Mouse (Mus musculus): ENCODE data around the gene Olfr498. TPM values are rescaled to one million over a fixed set of nuclear protein-coding genes. Genes with fewer than 3 reads are reported as not detected.

Olfr498 gene
- total RNA-seq (2021) = not detected
- long read RNA-seq, experiment 1 = 0 reads
- long read RNA-seq, experiment 2 = 0 reads

DNA sequence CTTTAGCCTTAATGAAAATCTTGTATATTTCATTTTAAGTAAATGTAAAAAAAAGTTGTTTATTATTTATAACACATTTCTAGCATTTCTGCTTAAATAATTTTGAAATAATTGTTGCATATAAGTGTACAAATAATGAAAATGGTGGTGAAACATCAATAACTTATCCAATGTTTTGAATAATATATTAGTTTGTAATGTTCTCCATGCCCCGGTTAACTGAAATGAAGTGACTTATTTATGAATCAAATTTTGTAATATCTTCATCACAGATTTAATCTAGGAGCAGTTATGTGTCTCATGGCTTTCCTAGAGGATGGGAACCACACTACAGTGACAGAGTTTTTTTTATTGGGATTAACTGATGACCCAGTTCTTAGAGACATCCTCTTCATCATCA, at the start of gene Olfr498:
Olfr498 (plus strand) TSS at position 301 of the 400 bp plus-strand sequence.
- DNase-seq = no peak

DNA sequence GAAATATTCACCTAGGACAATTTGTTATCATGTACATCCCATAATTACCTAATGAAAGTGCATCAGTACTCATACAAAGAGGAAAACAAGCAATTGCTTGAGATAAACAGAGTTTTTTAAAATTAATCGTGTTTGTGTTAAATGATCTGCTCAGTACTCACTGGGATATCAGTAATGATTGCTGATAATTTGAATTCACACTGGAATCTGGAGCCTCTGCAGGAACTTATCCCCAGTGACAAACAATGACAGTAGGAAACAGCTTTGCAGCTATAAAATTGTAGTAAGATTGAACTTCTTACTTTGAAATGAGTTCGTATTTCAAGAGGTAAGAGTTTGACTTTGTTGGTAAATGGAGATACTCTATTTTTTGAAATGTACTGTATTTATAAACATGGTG, 45.0 kb upstream of the Olfr498 start, which contains the start of gene Olfr497:
Olfr497 (plus strand) TSS at position 301 of the 400 bp plus-strand sequence.
- no peak for DNase-seq

Other genes with a start within 250 kb of the Olfr498 start
- not detected for gene Olfr488, start 207.0 kb upstream of the Olfr498 start, total RNA-seq (2021)
- gene Olfr490, start 176.4 kb upstream of the Olfr498 start, total RNA-seq (2021) = not detected
- gene Olfr491, start 151.9 kb upstream of the Olfr498 start, total RNA-seq (2021) = not detected
- gene Olfr492, start 141.7 kb upstream of the Olfr498 start, total RNA-seq (2021) = not detected
- gene Olfr493, start 118.3 kb upstream of the Olfr498 start, total RNA-seq (2021) = not detected
- gene Olfr494, start 100.0 kb upstream of the Olfr498 start, total RNA-seq (2021) = not detected
- gene Olfr495, start 72.2 kb upstream of the Olfr498 start, total RNA-seq (2021) = not detected
- gene Olfr497, start 44.9 kb upstream of the Olfr498 start, total RNA-seq (2021) = not detected
- not detected for gene Olfr502, start 59.7 kb downstream of the Olfr498 start, total RNA-seq (2021)
- not detected for gene Olfr503, start 79.2 kb downstream of the Olfr498 start, total RNA-seq (2021)
- not detected for gene Olfr504, start 100.5 kb downstream of the Olfr498 start, total RNA-seq (2021)
- not detected for gene Olfr506, start 145.5 kb downstream of the Olfr498 start, total RNA-seq (2021)
- not detected for gene Olfr507, start 156.5 kb downstream of the Olfr498 start, total RNA-seq (2021)
- not detected for gene Olfr508, start 164.7 kb downstream of the Olfr498 start, total RNA-seq (2021)
- gene Olfr509, start 186.6 kb downstream of the Olfr498 start, total RNA-seq (2021) = not detected
- not detected for gene Olfr510, start 201.1 kb downstream of the Olfr498 start, total RNA-seq (2021)
- gene Olfr512, start 248.0 kb downstream of the Olfr498 start, total RNA-seq (2021) = not detected

All from adrenal gland, postnatal 36 days (tissue).